Mouse (Mus musculus): Measurements from ENCODE around the gene D430041D05Rik. TPM values are rescaled to one million over a fixed set of nuclear protein-coding genes. Genes with fewer than 3 reads are reported as not detected.

Gene D430041D05Rik
- polyA plus RNA-seq, 1 experiment from 2014 or later: 17.3 TPM

GRCm38 (mm10) chr2:104392700-104393312 is 18.0 kb downstream of the D430041D05Rik start:
- H3K9ac ChIP-seq (replicated peaks; ENCODE audit: low read depth, low read length): no peak overlapping the region
- ATAC-seq (ENCODE audit: low read depth): no peak
- no peaks in the 10 kb centered on the region for H3K27me3 ChIP-seq (ENCODE audit: control insufficient read depth, insufficient read depth, low read length)
- H3K4me1 ChIP-seq (ENCODE audit: control insufficient read depth, insufficient read depth, low read length): no peaks in the 10 kb centered on the region
- 60% methylated on average over 4 of the region's 4 CpGs for WGBS
- H3K36me3 ChIP-seq (ENCODE audit: control insufficient read depth, insufficient read depth, low read length): no peaks in the 10 kb centered on the region
- no peak overlapping the region for H3K4me3 ChIP-seq (ENCODE audit: low read depth, low read length)
- no peak overlapping the region for H3K27ac ChIP-seq (ENCODE audit: low read depth, low read length)
- H3K4me2 ChIP-seq (ENCODE audit: low read depth, low read length): no peak overlapping the region
- H3K9me3 ChIP-seq (ENCODE audit: control insufficient read depth, low read length): no peaks in the 10 kb centered on the region

- no peak overlapping the region for H3K9ac ChIP-seq (replicated peaks; ENCODE audit: low read depth, low read length)
- no peaks in the 10 kb centered on the region for H3K36me3 ChIP-seq (ENCODE audit: control insufficient read depth, insufficient read depth, low read length)
- WGBS: 94% methylated on average over 11 of the region's 11 CpGs
- no peak overlapping the region for H3K4me3 ChIP-seq (ENCODE audit: low read depth, low read length)
- no peak overlapping the region for H3K4me2 ChIP-seq (ENCODE audit: low read depth, low read length)
- no peaks in the 10 kb centered on the region for H3K4me1 ChIP-seq (ENCODE audit: control insufficient read depth, insufficient read depth, low read length)
- ATAC-seq (ENCODE audit: low read depth): no peak
- no peaks in the 10 kb centered on the region for H3K9me3 ChIP-seq (ENCODE audit: control insufficient read depth, low read length)
- no peak overlapping the region for H3K27ac ChIP-seq (ENCODE audit: low read depth, low read length)
- no peaks in the 10 kb centered on the region for H3K27me3 ChIP-seq (ENCODE audit: control insufficient read depth, insufficient read depth, low read length)
These were observed 21.6 kb downstream of the D430041D05Rik start for GRCm38 (mm10) chr2:104389231-104389630.

GRCm38 (mm10) chr2:104385941-104386340 is 24.9 kb downstream of the D430041D05Rik start:
- Histone ChIP-seq H3K9ac (replicated peaks; ENCODE audit: low read depth, low read length) (no peak overlapping the region), H3K27me3 (ENCODE audit: control insufficient read depth, insufficient read depth, low read length) (no peaks in the 10 kb centered on the region), H3K4me1 (ENCODE audit: control insufficient read depth, insufficient read depth, low read length) (no peaks in the 10 kb centered on the region), H3K4me3 (ENCODE audit: low read depth, low read length) (no peak overlapping the region), H3K27ac (ENCODE audit: low read depth, low read length) (no peak overlapping the region), H3K9me3 (ENCODE audit: control insufficient read depth, low read length) (no peaks in the 10 kb centered on the region), H3K4me2 (ENCODE audit: low read depth, low read length) (no peak overlapping the region), H3K36me3 (ENCODE audit: control insufficient read depth, insufficient read depth, low read length) (no peaks in the 10 kb centered on the region)
- 75% methylated on average over 2 of the region's 2 CpGs for WGBS
- ATAC-seq (ENCODE audit: low read depth): no peak

DNA sequence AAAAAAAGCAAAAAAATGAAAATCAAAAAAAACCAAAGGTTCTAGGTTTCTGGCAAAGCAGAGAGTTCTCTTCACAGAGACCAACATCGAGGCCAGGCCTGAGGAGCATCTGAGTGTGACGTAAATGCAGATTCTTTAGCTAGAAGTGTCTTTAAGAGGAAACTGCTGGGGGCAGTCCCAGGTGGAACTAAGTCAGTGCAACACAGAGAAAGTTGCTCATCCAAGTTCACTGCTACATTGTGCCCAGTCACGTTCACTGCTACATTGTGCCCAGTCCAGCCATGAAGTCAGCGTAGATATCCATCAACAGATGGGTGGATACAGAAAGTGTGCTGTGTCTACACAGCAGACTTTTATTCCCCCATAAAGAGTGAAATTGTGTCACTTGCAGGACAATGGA is 27.2 kb downstream of the D430041D05Rik start:
- Histone ChIP-seq H3K27ac (ENCODE audit: low read depth, low read length) (no peak overlapping the region), H3K9me3 (ENCODE audit: control insufficient read depth, low read length) (no peaks in the 10 kb centered on the region), H3K4me1 (ENCODE audit: control insufficient read depth, insufficient read depth, low read length) (peaks cover 3% of the 10 kb centered on the region; the same call in 1 of the 2 replicates), H3K27me3 (ENCODE audit: control insufficient read depth, insufficient read depth, low read length) (no peaks in the 10 kb centered on the region), H3K4me2 (ENCODE audit: low read depth, low read length) (no peak overlapping the region), H3K4me3 (ENCODE audit: low read depth, low read length) (no peak overlapping the region), H3K9ac (replicated peaks; ENCODE audit: low read depth, low read length) (no peak overlapping the region), H3K36me3 (ENCODE audit: control insufficient read depth, insufficient read depth, low read length) (no peaks in the 10 kb centered on the region)
- 93% methylated on average over 4 of the region's 4 CpGs for WGBS
- no peak for ATAC-seq (ENCODE audit: low read depth)

DNA sequence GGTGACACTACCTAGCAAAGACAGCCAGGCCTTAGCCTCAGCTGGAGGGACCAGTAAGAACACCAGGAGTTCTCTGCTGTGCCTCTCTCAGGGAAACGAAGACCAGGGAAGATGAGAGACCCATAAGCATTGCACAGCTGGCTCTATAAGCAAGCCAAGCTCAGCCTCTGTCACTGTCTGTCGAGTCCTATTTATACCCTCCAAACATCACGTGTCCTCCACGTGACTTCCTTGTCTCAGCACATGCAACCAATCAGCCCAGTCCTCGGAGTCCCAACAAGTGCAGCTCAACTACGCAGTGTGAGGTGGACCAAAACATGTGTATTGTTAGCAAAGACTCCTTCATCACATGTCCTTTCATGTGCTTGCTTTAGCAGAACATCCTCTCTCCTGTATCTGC is 28.0 kb downstream of the D430041D05Rik start:
- H3K27me3 ChIP-seq (ENCODE audit: control insufficient read depth, insufficient read depth, low read length): no peaks in the 10 kb centered on the region
- WGBS: 93% methylated on average over 6 of the region's 6 CpGs

DNA sequence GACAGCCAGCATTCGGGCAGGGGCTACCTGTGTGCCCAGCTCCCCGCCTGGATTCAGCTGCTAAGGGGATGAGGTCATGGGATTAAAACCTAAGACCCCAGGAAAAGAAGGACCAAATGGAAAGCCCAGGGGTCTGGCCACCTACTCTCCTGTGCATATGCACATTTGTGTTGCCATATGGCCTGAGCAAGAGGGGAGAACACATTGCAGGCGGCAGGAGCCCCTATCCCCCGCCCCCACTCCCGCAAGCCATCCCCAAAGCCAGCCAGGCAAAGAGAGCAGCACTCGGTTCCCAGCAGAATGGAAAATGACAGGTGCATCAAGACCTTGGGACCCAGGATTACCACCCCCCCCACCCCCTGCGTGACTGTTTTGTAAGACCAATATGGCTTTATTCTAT is 31.5 kb downstream of the D430041D05Rik start:
- H3K9me3 ChIP-seq (ENCODE audit: control insufficient read depth, low read length): no peaks in the 10 kb centered on the region
- no peaks in the 10 kb centered on the region for H3K36me3 ChIP-seq (ENCODE audit: control insufficient read depth, insufficient read depth, low read length)
- no peak for ATAC-seq (ENCODE audit: low read depth)
- no peak overlapping the region for H3K9ac ChIP-seq (replicated peaks; ENCODE audit: low read depth, low read length)
- 30% methylated on average over 7 of the region's 7 CpGs for WGBS
- H3K4me1 ChIP-seq (ENCODE audit: control insufficient read depth, insufficient read depth, low read length): peaks cover 3% of the 10 kb centered on the region; the same call in 1 of the 2 replicates
- no peaks in the 10 kb centered on the region for H3K27me3 ChIP-seq (ENCODE audit: control insufficient read depth, insufficient read depth, low read length)
- no peak overlapping the region for H3K4me3 ChIP-seq (ENCODE audit: low read depth, low read length)
- no peak overlapping the region for H3K4me2 ChIP-seq (ENCODE audit: low read depth, low read length)
- H3K27ac ChIP-seq (ENCODE audit: low read depth, low read length): peak overlapping the region; percentile 22; the same call in 1 of the 2 replicates

More for the DNA sequence above, 28.0 kb downstream of the D430041D05Rik start:
- no peaks in the 10 kb centered on the region for H3K9me3 ChIP-seq (ENCODE audit: control insufficient read depth, low read length)
- no peak for ATAC-seq (ENCODE audit: low read depth)
- peaks cover 3% of the 10 kb centered on the region; the same call in 1 of the 2 replicates for H3K4me1 ChIP-seq (ENCODE audit: control insufficient read depth, insufficient read depth, low read length)
- H3K36me3 ChIP-seq (ENCODE audit: control insufficient read depth, insufficient read depth, low read length): no peaks in the 10 kb centered on the region
- H3K27ac ChIP-seq (ENCODE audit: low read depth, low read length): no peak overlapping the region
- H3K9ac ChIP-seq (replicated peaks; ENCODE audit: low read depth, low read length): no peak overlapping the region
- no peak overlapping the region for H3K4me2 ChIP-seq (ENCODE audit: low read depth, low read length)
- no peak overlapping the region for H3K4me3 ChIP-seq (ENCODE audit: low read depth, low read length)

GRCm38 (mm10) chr2:104378791-104379190 is 32.0 kb downstream of the D430041D05Rik start:
- no peaks in the 10 kb centered on the region for H3K36me3 ChIP-seq (ENCODE audit: control insufficient read depth, insufficient read depth, low read length)
- H3K4me2 ChIP-seq (ENCODE audit: low read depth, low read length): no peak overlapping the region
- peaks cover 3% of the 10 kb centered on the region; the same call in 1 of the 2 replicates for H3K4me1 ChIP-seq (ENCODE audit: control insufficient read depth, insufficient read depth, low read length)
- H3K27me3 ChIP-seq (ENCODE audit: control insufficient read depth, insufficient read depth, low read length): no peaks in the 10 kb centered on the region
- H3K9ac ChIP-seq (replicated peaks; ENCODE audit: low read depth, low read length): no peak overlapping the region
- ATAC-seq (ENCODE audit: low read depth): no peak
- H3K27ac ChIP-seq (ENCODE audit: low read depth, low read length): 0 out of 2 replicates have a peak overlapping the region, but pooled peaks have one; percentile 18
- no peaks in the 10 kb centered on the region for H3K9me3 ChIP-seq (ENCODE audit: control insufficient read depth, low read length)
- no peak overlapping the region for H3K4me3 ChIP-seq (ENCODE audit: low read depth, low read length)
- WGBS: 19% methylated on average over 3 of the region's 3 CpGs

DNA sequence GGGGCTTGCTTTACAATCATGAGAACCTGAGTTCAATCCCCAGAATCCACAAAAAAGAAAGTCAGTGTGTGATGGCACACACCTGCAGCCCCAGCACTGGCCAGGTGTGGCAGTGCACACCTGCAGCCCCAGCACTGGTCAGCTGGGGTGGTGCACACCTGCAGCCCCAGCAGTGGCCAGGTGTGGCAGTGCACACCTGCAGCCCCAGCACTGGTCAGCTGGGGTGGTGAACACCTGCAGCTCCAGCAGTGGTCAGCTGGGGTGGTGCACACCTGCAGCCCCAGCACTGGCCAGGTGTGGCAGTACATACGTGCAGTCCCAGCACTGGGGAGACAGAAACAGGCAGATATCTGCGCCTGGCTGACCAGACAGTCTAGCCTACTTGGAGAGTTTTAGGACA is 32.8 kb downstream of the D430041D05Rik start:
- WGBS: 80% methylated on average over 2 of the region's 2 CpGs
- H3K9ac ChIP-seq (replicated peaks; ENCODE audit: low read depth, low read length): no peak overlapping the region
- H3K4me1 ChIP-seq (ENCODE audit: control insufficient read depth, insufficient read depth, low read length): peaks cover 3% of the 10 kb centered on the region; the same call in 1 of the 2 replicates
- H3K4me2 ChIP-seq (ENCODE audit: low read depth, low read length): no peak overlapping the region
- H3K36me3 ChIP-seq (ENCODE audit: control insufficient read depth, insufficient read depth, low read length): no peaks in the 10 kb centered on the region
- no peak overlapping the region for H3K27ac ChIP-seq (ENCODE audit: low read depth, low read length)
- H3K9me3 ChIP-seq (ENCODE audit: control insufficient read depth, low read length): no peaks in the 10 kb centered on the region
- no peak overlapping the region for H3K4me3 ChIP-seq (ENCODE audit: low read depth, low read length)
- ATAC-seq (ENCODE audit: low read depth): 0 out of 2 replicates have a peak, but pooled peaks have one; percentile 9
- no peaks in the 10 kb centered on the region for H3K27me3 ChIP-seq (ENCODE audit: control insufficient read depth, insufficient read depth, low read length)

DNA sequence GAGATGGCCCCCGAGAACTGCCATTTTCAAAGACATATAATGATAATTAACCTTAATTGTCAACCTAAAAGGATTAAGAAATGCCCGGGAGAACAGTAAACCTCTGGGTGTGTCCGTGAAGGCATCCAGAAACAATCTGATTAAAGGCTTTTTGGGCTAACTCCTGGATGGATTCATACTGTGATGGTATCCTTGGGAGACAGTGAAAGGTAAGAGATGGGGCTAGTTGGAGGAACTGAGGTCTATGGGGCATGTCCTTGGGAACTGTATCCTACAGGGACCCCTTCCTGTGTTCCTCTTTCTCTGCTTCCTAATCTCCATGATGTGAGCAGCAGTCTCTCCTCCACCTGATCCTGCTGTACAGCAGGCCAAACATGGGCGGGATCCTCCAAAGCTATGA is 38.7 kb downstream of the D430041D05Rik start:
- ATAC-seq (ENCODE audit: low read depth): no peak
- Histone ChIP-seq H3K9me3 (ENCODE audit: control insufficient read depth, low read length) (no peaks in the 10 kb centered on the region), H3K4me3 (ENCODE audit: low read depth, low read length) (no peak overlapping the region), H3K27ac (ENCODE audit: low read depth, low read length) (no peak overlapping the region), H3K36me3 (ENCODE audit: control insufficient read depth, insufficient read depth, low read length) (no peaks in the 10 kb centered on the region), H3K27me3 (ENCODE audit: control insufficient read depth, insufficient read depth, low read length) (no peaks in the 10 kb centered on the region), H3K4me2 (ENCODE audit: low read depth, low read length) (no peak overlapping the region), H3K4me1 (ENCODE audit: control insufficient read depth, insufficient read depth, low read length) (no peaks in the 10 kb centered on the region), H3K9ac (replicated peaks; ENCODE audit: low read depth, low read length) (no peak overlapping the region)
- WGBS: 61% methylated on average over 4 of the region's 4 CpGs
